Mouse (Mus musculus): Measurements from ENCODE around the gene Arhgap44.

Arhgap44 gene

DNA sequence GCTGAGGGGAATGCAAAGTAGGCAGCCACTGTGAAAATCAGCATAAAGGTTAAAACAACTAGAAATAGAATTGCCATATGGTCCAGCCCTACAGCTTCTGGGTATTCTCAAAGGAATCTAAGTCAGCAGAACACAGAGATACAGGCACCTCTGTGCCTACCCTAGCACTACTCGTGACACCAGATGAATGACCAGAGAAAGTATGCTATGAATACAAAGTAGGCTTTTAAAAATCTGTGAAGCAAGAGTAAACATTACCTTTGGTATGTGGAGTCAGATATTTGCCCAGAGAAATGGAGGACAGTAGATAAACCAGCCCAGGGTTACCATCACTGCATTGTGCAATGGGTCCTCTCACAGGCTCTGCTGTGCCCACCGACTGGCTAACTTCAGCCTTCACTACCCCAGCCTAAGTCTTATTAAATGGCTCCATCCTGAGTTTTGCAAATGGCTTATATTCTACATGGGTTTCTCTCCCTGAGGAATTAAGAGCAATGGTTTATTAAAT is 25.6 kb downstream of the Arhgap44 start:
- no peak for DNase-seq (ENCODE audit: low read depth)

DNA sequence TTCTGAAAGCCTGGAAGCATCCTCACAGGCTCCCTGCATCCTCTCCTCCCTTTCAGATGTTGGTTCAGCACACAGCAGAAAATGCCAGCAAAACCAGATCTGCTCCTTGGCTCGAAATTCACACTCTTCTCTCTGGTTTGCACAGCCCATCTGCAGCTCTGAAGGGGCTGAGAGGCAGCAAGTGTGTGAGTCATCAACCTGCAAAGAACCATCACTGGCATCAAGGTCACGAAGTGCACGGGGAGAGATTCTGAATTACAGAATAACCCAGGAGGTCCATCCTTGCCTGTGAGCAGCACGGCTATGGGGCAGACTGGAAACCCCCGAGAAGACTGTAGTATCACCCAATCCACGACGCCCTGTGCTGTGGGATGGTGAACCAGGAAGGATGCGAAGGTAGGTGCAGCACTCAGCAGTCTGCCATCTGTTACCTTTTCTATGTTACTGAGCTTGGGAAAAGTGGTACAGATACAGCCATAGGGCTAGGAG is 27.5 kb downstream of the Arhgap44 start:
- no peak for DNase-seq (ENCODE audit: low read depth)

DNA sequence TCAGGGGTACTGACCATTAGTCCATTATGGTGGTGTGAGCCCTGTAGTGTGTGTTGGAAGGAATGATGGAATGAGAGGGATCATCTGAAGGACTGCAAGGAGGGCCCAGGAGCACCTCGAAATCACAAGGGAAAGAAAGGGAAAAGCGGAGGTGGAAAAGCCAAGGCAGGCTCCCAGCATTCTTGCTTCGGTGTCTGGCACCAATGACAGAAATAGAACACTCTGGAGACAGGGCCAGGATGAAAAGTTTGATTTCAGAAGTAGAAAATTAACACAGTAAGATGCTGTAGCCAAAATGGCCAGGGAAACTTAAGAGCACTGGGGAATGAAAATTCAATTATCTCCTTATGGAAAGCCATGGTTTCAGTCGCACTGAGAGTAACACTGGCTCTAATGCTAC is 29.1 kb downstream of the Arhgap44 start:
- DNase-seq (ENCODE audit: low read depth): no peak

DNA sequence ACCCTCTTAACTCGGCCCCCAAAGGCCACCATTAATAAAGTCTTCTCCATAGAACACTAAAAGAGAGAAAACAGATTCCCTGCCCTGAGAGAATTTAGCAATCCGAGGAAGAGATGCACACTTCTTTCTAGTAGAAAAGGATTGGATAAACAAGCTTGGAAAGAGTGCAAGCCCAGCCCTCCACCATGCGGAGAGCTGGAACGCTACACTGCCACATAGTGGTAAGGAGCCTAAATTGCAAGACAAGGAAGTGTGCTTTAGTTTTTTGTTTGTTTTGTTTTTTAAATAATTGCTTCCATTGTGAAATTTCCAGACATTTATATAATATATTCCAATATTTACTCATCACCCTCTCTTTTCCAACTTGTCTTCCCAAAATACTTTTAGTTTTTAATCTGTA is 33.7 kb downstream of the Arhgap44 start:
- no peak for DNase-seq (ENCODE audit: low read depth)

DNA sequence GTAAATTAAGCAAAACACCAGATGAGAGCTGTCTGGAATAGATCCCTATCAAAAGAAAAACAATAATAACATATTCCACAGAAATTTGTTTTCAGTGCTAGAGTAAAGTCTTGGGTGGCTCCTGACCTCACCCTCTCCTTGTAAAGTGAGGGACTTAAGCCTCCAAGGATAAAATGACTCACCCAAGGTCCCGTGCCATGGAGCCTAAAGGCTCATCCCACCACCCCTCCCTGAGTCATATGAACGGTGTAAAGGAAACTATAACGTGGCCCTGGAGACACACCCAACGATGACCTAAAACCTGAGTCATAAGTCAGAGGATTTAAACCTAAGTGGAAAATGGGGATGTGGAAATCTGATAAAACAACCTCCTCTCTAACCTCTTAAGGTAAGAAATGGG is 34.1 kb downstream of the Arhgap44 start:
- peak; percentile 38 for DNase-seq (ENCODE audit: low read depth)

DNA sequence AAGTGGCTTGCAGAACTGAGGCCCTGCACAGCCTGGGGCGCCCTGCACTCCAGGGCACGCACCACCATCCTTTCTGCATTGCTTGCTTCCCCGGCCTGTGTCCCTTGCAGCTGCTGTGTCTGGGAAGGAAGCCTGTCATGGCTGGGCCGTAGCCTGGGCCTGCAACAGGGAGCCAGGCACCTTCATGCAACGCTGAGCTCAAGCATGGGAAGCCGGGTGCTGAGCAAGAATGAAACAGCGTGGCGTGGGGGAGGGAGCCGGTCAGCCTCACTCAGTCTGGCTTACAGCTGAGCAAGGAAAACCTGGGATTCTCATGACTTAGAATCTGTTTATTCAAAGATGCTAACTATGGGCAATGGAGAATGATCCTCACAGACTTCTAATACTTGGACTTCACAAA is 36.2 kb downstream of the Arhgap44 start:
- no peak for DNase-seq (ENCODE audit: low read depth)

DNA sequence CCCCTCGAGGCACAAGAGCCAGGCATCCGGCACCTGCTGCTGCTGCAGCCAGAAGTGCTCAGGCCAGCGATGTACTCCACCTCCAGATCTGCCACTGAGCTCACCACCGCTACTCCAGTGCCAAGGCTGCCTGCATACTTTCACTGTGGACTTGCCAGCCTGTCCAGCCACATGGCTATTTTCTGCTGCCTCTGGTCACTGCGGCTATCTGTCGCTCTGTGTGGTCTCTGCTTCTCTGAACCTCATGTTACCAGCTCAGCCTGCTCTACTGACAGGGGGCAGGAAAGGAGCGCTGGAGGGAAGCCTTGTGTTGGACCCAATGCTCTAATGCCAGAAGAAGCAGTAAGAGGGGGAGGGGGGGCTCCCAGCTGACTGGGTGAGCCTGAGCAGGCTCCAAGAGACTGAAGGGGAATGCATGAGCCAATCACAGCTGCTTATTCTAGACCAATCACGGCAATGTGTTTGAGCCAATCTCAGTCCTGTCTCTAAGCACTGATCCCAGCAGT is 37.8 kb downstream of the Arhgap44 start:
- peak; percentile 40 for DNase-seq (ENCODE audit: low read depth)

DNA sequence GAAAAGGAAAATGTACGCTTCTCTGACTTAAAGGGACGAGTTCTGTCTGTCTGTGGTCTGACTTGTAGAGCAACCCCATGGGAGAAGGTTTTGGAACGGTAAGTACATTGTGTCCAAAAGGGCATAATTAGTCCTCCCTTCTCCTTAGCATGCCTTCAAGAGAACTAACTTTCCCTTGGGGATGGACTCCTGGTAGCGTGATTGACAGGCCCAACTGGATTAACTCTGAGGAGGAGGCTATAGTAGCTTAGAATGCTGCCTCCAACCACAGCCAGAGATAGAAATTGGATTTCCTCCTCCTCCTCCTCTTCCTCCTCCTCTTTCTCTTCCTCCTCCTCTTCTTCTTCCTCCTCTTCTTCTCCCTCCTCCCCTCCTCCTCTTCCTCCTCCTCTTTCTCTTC is 42.5 kb downstream of the Arhgap44 start:
- no peak for DNase-seq (ENCODE audit: low read depth)

DNA sequence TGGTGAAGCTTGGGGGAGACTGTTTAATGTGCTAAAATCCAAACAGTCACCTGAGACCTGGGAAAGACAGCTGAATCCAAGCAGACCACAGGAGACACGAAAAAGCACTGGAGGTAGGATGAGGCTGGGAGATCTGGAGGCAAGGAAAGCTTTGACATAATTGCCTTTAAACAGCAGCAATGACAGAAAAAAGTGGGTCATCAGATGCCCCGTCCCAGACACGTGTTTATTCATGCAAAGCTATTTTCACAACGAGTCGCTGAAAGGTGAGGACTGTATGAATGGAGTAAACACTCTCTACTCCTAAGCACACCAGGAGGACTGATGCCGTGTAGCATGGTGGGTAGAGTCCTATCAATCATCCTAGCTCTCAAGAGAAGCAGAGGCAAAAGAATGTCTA is 47.0 kb downstream of the Arhgap44 start:
- no peak for DNase-seq (ENCODE audit: low read depth)

DNA sequence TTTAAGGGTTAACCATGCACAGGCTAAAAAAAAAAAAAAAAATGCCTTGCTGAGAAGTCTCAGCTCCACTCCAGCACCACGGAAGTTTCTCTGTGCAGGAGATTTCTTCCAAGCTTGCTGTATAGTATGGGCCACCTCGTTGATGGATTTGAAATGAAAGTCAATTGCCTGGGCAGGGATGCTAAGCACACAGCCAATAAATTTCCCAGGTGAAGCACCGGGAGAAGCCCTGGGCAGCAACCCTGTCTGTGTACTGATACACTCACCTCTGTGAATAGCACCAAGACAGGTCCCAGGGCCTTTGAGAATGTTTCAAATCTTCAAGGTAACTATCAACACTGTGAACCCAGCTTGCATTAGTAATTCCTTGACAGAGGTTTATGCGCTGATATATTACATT is 50.7 kb downstream of the Arhgap44 start:
- no peak for DNase-seq (ENCODE audit: low read depth)

DNA sequence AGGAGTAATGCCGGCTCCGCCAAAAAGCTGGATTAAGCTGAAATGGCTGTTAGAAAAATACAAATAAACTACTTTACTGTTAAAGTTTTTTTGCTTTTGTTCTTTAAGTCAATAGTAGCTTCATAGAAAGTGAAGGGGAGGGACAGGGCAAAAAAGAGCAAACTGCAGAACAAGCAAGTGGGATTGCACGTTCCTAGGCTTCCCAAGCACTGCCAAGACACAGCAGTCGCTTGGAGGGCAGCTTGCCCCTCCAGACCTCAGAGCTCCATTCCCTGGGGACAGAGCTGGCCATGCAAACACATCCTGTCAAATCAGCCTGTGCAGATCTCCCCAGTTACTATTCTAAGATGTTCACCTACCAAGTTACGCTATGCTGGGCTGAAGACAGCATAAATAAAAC is 51.1 kb downstream of the Arhgap44 start:
- no peak for DNase-seq (ENCODE audit: low read depth)

DNA sequence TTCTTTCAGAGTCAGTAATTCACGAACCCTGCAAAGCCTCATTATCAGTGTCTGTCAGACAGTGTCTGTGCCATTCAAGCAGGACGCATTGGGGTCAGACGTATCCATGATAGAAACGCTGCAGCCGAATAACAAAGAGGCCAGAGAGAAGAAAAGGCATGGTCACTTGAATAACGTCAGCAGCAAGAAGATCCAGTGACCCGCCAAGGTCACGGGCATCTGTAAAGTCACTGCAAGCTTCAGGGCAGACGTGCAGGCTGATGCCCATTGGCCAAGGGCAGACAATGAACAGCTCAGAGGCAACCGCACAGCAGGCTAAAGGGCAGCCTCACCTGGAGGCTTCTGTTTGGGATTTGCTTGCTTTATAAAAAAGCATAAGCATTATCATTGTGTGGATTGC is 52.7 kb downstream of the Arhgap44 start:
- DNase-seq (ENCODE audit: low read depth): no peak

DNA sequence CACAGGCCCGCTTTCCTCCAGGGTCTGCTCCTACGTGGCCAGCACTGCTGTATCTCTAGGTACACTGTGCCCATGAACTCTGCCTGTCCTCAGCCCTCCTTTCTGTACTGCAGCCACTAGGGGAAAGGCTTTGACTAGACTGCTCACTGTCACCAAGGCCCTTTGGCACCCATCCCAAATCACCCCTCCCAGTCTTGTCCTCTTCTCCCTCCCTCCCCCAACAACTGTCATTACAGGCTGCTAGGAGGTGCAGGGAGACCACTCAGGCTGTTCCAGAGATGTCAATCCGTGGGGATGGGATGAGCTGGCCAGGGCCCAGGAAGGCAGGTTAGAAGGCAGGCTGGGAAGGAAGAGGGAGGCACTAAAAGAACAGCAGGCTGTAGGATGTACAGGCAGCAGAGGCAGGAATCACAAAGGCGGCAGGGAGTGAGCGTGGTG is 55.0 kb downstream of the Arhgap44 start:
- no peak for DNase-seq (ENCODE audit: low read depth)

DNA sequence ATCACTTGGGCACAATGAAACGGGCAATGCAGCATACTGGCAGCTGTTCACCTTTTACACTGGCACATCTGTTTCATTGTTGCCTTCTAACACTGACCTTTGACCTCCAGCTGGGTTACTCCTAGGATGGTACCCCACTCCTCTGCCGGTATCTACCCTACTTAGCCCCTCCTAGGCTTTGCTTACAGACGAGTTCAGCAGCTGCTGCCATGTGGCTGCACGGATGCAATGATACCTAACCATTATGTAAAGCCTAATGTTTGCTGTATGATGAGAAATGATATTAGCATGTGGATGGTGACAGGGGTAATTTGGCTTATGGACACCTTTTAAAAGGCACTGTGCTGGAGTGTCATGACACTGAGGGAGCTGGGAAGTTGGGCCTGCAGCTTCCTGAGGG is 55.6 kb downstream of the Arhgap44 start:
- DNase-seq (ENCODE audit: low read depth): no peak

DNA sequence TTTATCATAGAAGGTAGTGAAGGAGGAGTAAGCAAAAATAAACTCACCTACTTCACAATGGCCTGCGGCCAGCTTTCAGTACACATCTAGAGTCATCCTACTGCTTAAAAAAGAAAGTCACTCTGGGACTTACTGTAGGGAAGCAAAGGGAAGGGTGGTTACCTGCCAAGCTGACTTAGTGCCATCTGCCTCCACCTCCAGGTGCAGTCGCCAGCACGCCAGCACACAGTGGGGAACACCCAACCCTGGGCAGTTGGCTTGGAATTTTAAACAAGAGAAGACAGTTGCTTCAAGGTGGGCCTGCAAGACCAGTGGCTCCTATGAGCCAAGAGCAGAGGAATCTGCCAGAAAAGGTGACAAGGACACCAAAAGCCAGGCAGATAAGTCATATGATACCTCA is 58.7 kb downstream of the Arhgap44 start:
- no peak for DNase-seq (ENCODE audit: low read depth)

DNA sequence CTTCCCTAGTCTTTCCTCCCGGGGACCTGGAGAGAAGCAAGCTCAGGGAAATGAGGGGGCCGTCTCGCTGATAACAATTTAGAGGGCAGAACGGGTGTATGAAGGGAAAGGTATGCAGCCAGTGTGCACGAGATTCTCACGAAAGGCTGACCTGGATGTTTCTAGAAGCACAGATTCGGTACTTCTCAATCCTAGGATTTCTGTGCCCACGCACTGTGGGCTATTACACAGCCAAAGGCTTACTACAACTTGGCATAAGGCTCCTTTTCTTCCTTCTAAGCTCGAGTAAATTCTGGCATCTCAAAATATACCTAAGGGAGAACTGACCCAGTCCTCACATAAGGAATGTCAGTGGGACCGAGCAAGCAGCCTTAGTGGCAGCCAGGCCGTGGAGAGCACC is 61.6 kb downstream of the Arhgap44 start:
- DNase-seq (ENCODE audit: low read depth): no peak

DNA sequence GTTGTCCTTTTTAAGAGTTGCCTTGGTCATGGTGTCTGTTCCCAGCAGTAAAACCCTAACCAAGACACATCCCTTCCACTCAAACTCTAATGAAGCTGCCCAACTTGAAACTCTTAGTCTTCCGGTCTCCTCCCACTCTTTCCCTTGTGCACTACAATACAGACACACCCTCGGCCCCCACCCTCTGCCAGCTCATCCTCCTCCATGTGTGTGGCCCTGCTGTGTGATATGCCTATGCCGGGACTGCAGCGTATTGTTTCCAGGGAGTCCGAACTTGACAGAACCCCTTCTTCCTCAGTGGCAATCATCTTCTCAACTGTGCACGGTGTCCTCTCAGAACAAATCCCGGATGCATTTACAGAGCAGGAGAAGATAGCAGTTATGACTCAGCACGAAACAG is 62.7 kb downstream of the Arhgap44 start:
- no peak for DNase-seq (ENCODE audit: low read depth)

DNA sequence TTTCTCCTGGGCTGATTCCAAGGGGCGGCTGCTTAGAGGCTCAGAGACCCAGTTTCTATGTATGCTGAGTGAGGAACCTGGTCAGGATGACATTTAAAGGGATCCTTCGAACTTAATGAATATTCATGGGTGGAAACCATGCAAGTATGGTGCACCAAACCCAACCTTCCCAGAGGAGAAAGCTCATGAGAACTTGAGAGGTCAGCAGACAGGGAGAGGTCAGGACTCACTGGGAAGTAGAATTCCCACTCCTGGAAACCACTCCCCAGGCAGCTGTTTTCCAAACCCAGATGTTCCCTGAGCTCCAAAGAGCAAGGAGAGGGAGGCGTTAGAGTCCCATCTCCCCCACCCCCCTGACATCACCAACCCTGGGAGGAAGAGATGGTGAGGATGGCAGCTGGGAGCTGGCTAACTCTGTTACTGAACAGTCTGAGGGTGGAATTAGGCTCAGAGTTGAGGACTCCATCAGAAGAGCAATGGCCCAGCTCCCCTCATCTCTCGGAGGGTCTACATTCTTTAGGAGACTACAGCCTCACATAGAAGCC is 65.2 kb downstream of the Arhgap44 start:
- no peak for DNase-seq (ENCODE audit: low read depth)

DNA sequence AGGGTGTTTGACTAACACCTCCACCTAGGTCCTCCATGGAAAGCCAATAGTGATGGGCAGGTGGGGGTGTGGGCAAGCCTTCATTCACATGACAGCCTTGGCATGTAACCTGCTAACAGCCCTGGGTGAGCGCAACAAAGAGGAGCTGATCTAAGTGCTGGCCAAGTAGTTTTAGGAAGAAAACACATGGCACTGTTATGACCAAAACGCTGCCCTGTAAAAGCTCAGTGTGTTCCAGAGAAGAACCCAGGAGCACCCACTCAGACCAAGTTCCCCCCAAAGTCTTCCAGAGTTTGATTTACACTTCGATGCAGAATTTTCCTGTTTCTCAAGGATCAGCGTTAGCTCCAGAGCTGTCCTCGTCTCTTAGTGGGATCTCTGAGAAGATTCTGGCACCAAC is 65.9 kb downstream of the Arhgap44 start:
- no peak for DNase-seq (ENCODE audit: low read depth)

DNA sequence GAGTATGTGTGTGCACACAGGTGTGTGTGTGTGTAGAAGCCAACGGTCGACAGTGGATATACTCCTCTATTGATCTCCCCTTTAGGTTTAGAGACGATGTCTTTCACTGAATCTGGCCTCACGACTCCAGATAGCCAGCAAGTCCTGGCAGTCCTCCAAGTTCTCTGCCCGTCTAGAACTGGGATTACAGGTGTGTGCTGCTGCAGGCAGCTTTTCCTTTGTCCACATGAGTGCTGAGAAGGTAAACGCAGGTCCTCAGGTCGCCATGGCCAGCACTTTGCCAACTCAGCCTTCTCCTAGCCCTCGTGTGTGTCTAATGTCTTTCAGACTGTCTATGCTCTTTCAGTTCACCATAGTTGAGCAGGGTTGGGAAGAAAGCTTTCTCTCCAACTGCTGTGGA is 69.9 kb downstream of the Arhgap44 start:
- no peak for DNase-seq (ENCODE audit: low read depth)

DNA sequence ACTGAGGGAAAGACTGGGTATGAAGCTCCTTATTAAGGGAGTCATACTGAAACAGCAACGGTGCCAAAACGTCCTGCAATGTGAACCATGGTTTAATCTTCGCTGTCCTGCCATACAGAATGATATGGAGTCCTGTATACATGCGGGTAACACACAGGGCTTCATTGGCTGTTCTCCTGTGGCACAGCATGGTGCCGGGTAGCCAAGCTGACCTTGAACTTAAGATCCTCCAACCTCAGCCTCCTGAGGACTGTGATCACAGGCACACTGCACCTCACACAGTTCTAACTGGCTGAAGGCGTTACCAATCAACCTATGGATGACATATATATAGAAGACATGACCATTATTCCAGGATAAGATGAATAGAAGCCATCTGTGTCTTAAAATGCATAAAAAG is 72.4 kb downstream of the Arhgap44 start:
- DNase-seq (ENCODE audit: low read depth): no peak

DNA sequence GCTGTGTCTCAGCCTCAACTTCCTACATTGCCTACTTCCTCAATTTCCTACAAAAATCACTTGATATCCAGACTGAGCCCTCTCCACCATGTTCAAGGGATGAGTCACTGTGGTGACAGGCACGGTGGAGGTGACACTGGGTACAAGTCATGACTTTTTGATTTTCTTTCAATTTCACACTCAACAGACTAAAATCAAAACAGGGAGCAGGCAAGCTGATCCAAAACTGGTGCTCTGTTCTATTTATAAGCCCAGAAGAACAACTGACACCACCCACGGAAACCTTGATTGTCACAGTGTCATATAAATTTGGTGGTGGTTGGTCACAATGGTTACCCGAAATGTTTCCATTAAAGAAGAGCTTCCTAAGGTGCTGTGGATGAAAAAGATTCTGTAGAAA is 72.8 kb downstream of the Arhgap44 start:
- no peak for DNase-seq (ENCODE audit: low read depth)

DNA sequence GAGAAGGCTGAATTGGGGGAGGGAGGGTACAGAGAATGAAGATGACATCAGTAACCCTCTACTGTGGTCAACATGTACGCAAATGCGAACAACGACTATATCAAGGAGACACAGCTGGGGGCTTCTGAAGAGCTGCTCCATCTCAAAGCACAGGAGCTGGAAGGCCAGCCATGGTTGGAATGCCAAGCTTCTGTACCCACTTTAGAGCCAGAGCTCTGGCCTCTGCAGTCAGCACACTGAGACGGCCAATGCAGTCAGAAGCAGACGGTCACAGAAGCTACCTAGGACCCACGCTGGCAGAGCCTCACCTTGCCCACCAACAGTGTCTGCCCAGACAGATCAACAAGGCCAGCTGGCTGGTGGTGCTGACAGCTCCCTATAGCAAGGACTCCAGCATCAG is 73.5 kb downstream of the Arhgap44 start:
- DNase-seq (ENCODE audit: low read depth): no peak

DNA sequence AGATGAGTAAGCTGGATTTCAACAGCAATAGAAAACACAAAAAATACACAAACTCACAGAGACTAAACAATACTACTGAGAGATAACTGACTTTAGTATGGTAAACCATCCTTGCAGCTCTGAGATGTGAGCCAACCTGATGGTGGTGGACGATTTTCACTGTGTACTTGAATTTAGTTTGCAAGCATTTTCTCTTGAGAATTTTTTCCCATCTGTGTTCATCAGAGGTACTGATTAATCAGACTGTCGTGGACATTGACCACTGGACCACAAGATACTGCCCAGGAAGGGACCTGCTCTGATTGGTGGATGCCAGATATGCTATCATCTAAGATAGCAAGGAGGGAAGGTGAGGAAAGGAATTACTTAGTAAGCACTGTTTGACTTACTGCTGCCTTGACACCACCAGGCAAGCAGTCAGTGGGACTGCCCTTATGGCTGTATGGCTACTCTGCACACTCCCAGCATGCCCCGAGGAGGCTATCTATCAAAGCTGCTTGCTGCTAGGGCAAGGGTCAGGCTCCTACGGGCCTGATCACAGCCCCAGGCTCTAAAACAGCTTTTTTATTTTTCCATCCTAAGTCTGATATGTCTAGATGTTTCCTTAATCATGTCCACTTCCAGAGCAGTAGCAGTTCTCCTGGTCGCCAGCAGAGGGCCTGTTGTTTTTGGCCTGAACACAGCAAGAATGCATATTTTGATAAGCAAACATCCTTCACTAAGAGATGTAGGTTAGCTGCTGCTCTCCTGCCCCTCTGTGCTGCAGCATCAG is 74.1 kb downstream of the Arhgap44 start:
- no peak for DNase-seq (ENCODE audit: low read depth)

Data from fibroblast of lung, adult 2 months (primary cell).